Mouse (Mus musculus): ENCODE data around the gene Cln3.

DNA sequence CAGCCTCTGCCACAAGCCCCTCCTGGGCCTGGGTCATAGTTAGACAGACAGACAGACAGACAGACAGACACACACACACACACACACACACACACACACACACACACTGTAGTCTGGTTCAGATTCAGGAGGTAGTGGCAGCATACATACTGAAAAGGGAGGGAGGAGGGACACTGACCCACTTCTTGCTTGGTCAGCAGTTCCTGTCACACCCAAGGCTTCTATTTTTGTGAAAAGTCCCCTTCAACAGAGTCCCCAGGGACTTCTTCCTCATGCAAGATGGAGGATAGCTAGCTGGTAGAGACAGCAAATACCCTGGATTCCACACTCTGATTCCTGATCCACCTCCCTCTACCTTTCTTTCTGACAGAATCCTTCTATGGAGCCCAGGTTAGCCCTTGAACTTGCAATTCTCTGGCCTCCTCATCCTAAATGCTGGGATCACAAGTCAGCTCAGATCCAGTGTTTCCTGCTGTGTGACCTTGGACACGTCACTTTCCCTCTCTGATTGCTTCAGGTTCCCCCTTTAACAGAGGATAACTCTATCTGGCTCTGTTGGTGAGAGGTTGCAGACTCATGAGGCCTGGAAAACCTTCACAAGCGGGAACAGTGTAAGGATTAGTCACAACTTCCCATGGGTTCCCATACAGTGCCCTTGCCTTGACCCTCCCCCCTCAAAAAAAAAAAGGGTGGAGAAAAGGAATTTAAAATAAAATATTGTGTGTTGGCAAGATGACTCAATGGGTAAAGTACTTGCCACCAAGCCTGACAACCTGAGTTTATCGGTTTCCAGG lies 40.4 kb upstream of the Cln3 start:
- TF ChIP-seq POLR2A (IDR thresholded peaks at IDR 0.05; ENCODE audit: insufficient read length, low read depth) (no peak), E2F4 (IDR thresholded peaks at IDR 0.05; ENCODE audit: insufficient read depth) (no peak), USF1 (IDR thresholded peaks at IDR 0.05; ENCODE audit: low read depth) (no peak), POLR2AphosphoS2 (IDR thresholded peaks at IDR 0.05; ENCODE audit: insufficient read length, low read depth) (no peak), MAX (IDR thresholded peaks at IDR 0.05; ENCODE audit: low read depth) (no peak), MYOG (IDR thresholded peaks at IDR 0.05; ENCODE audit: control insufficient read depth in 1 of 3, insufficient read depth in 1 of 3, insufficient read length in 2 of 3, low read depth in 2 of 3) (no peak), TCF12 (IDR thresholded peaks at IDR 0.05; ENCODE audit: insufficient read depth, poor library complexity, severe bottlenecking) (no peak), CEBPB (IDR thresholded peaks at IDR 0.05; ENCODE audit: insufficient read depth, poor library complexity, severe bottlenecking) (no peak), MYOD1 (IDR thresholded peaks at IDR 0.05; ENCODE audit: control insufficient read depth in 1 of 3, insufficient read length in 2 of 3, low read depth in 2 of 3) (no peak), TCF3 (IDR thresholded peaks at IDR 0.05; ENCODE audit: insufficient read length, low read depth) (no peak)

All from myocyte (in vitro differentiated cells).